Mouse (Mus musculus): ENCODE measurements around the gene Orai2.

DNA sequence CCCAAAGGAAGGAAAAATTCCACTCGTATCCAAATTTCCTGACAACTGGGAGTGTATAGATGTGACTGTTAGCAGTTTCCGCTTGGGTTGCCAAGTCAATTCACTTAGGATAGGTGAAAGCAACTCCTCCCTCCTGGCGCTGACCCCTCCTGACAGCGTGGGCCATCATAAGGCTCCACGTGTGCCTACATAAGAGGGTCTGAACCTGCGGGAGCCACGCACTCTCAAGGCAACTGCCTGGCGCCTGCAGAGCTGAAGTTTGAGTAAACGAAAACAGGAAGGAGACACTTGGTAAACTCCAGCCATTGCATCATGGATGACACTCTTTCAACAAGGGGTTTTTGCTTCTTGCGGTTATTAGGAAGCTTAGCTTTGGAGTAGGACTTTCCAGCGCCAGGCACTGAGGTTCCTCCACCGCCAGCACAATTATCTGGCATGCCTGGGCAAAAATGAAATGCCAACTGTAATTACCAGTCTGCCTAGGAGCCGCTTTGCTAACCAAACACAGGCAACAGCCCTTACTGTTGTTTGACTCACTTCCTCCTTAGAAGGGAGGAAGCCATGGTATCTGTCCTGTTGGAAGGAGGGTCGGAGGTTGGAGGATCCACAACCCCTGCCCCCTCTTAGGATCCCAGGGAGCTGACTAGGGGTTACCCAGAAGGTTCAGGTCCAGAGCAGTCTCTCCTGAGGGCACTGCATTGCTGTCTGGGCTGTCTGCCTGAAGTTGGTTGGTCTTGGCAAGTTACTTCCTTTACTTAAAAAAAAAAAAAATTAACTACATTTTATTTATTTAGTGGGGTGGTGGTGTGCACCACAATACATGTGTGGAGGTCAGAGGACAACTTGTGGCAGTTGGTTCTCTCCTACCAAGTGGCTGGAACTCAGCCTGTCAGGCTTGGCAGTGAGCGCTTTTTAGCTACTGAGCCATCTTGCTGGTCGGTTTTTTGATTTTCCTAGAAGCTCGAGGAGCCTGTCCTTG is 1.1 kb upstream of the Orai2 start:
- TF ChIP-seq EP300 (IDR thresholded peaks at IDR 0.05; ENCODE audit: low read depth) (no peak; the same call in 1 of the 2 replicates), CTCF (IDR thresholded peaks at IDR 0.05; ENCODE audit: low read depth) (no peak)
